Mouse (Mus musculus) forebrain, postnatal 0 days (tissue): Measurements from ENCODE around the gene Plbd2. TPM values are rescaled to one million over a fixed set of nuclear protein-coding genes. Genes with fewer than 3 reads are reported as not detected.

Source experiments
- ATAC-seq: fragments of 200-750 bp; cut with Nextera tagmentation; 2 replicates; pipeline ENCODE4 v1.8.0; 2017; ENCODE audit warnings: mild to moderate bottlenecking, moderate library complexity
- DNase-seq: peaks from one replicate; pipeline ENCODE4 v3.0.0-alpha.2; 2015
- H3K27ac ChIP-seq: fragments of 300-500 bp; sonication (generic); 2 replicates; pipeline ENCODE4 v1.5.1; 2014; ENCODE audit warnings: low read depth, mild to moderate bottlenecking, antibody characterized with exemption, low read length, moderate library complexity, mixed read lengths
- H3K27me3 ChIP-seq: fragments of 300-500 bp; sonication (generic); 2 replicates; pipeline ENCODE4 v1.6.1; 2014; ENCODE audit warnings: mild to moderate bottlenecking, low read length, mixed read lengths; ENCODE audit not compliant: insufficient read depth
- H3K36me3 ChIP-seq: fragments of 300-500 bp; sonication (generic); 2 replicates; pipeline ENCODE4 v1.6.1; 2014; ENCODE audit warnings: mild to moderate bottlenecking, moderate library complexity; ENCODE audit not compliant: insufficient read depth
- H3K4me1 ChIP-seq: fragments of 300-500 bp; sonication (generic); 2 replicates; pipeline ENCODE4 v1.6.1; 2014; ENCODE audit warnings: antibody characterized with exemption; ENCODE audit not compliant: insufficient read depth
- H3K4me2 ChIP-seq: fragments of 300-500 bp; sonication (generic); 2 replicates; pipeline ENCODE4 v1.6.1; 2014; ENCODE audit warnings: low read depth, mild to moderate bottlenecking, moderate library complexity
- H3K4me3 ChIP-seq: fragments of 300-500 bp; sonication (generic); 2 replicates; pipeline ENCODE4 v1.5.1; 2014; ENCODE audit warnings: low read depth, low read length, mixed read lengths
- H3K9ac ChIP-seq: fragments of 300-500 bp; sonication (generic); 2 replicates; pipeline ENCODE4 v1.6.1; 2014; ENCODE audit warnings: mild to moderate bottlenecking
- H3K9me3 ChIP-seq: fragments of 300-500 bp; sonication (generic); 2 replicates; pipeline ENCODE4 v1.6.1; 2016; ENCODE audit warnings: low read length
- CTCF ChIP-seq: sonication (generic); IDR thresholded peaks from 2 replicates; pipeline ENCODE4 v1.5.1; 2016; ENCODE audit warnings: antibody characterized with exemption, control low read depth, low read depth
- WGBS: fragments of 180-500 bp; shearing (Covaris S2); extraction: QIAGEN DNeasy Blood & Tissue Kit; methylation state at CpG from one replicate; pipeline ENCODE4 v1.1.7; 2014; 5-methylcytosine and 5-hydroxymethylcytosine counted together
- polyA plus RNA-seq: library from polyadenylated mRNA; unstranded; fragments of >200 nt; fragmentation: Nextera tagmentation; extraction: Ambion mirVana; gene quantifications from 2 replicates; pipeline ENCODE4 v1.2.1, GENCODE M21; 2015
- total RNA-seq: library from RNA; depleted of rRNA; stranded (reverse); fragments of >200 nt; gene quantifications from 2 replicates; pipeline ENCODE4 v1.2.3, GENCODE M21; 2014

Plbd2 gene
- total and polyA plus RNA-seq, 2 experiments from 2014 or later = 23.7 to 39.4 TPM

DNA sequence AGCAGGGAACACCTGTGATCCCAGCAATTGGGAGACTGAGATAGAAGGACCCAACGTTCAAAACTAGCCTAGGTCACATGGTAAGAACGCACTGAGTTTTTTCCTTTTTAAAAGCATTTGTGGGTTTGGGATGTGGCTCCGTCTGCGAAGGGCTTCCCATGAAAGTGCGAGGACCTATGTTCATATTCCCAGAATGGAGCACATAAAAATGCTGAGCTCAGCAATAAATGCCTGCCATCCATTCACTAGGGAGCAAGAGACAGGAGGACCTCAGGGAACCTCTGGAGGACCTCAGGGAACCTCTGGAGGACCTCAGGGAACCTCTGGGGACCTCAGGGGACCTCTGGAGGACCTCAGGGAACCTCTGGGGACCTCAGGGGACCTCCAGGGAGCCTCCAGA is 25.4 kb downstream of the Plbd2 start:
- Histone ChIP-seq H3K4me3 (no peak overlapping the region), H3K9me3 (no peaks in the 10 kb centered on the region), H3K9ac (no peak overlapping the region), H3K4me2 (no peak overlapping the region), H3K36me3 (no peaks in the 10 kb centered on the region), H3K27ac (no peak overlapping the region), H3K4me1 (no peaks in the 10 kb centered on the region), H3K27me3 (no peaks in the 10 kb centered on the region; the same call in 1 of the 2 replicates)
- TF ChIP-seq CTCF = no peak
- DNase-seq = no peak
- WGBS = 90% methylated on average over 5 of the region's 5 CpGs
- ATAC-seq = no peak

DNA sequence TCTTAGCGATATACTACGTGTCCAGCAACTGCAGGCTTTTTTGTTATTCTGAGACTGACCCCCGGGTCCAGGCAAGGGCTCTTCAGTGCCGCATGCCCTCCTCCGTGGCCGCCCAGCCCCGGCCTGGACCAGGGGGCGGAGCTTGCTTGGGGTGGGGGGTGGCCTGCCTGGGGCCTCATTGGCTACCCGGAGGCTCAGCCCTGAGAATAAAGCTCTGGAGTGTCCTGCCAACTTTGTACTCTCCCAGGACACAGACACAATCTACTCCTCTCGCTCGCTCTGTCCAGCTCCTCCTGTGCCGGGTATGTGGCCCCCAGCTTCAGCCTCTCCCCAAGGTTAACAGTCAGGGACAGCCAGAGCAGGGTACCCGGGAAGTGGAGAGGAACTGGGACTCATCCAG is 27.1 kb downstream of the Plbd2 start, which contains the start of gene Sds:
Sds (plus strand) TSS at position 231 of the 400 bp plus-strand sequence.
- Histone ChIP-seq H3K9me3 (no peaks in the 10 kb centered on the region), H3K4me1 (no peaks in the 10 kb centered on the region), H3K4me2 (no peak within 1 kb of the TSS), H3K27ac (no peak within 1 kb of the TSS), H3K27me3 (no peaks in the 10 kb centered on the region; the same call in 1 of the 2 replicates), H3K36me3 (no peaks in the 10 kb centered on the region), H3K4me3 (no peak within 1 kb of the TSS), H3K9ac (no peak within 1 kb of the TSS)
- no peak for DNase-seq
- TF ChIP-seq CTCF = no peak
- ATAC-seq = no peak
- WGBS = 12% methylated on average over 13 of the region's 13 CpGs

DNA sequence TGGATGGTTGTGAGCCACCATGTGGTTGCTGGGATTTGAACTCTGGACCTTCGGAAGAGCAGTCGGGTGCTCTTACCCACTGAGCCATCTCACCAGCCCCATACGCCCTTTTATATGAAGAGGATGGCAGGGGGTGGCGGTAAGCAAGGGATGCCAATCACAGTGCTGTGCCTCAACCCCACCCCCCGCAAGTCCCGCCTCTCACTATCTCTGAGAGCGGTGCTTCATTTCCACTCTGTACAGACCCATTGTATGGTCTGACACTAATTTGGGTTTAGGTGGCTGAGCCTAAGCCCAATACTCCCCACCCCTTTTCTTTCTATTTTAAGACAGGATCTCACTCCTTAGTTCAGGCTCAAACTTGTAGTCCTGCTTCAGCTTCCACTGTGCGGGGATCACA is 27.6 kb downstream of the Plbd2 start:
- Histone ChIP-seq H3K4me2 (no peak overlapping the region), H3K9me3 (no peaks in the 10 kb centered on the region), H3K4me1 (no peaks in the 10 kb centered on the region), H3K36me3 (no peaks in the 10 kb centered on the region), H3K4me3 (no peak overlapping the region), H3K9ac (no peak overlapping the region), H3K27me3 (no peaks in the 10 kb centered on the region), H3K27ac (no peak overlapping the region)
- WGBS = 46% methylated on average over 8 of the region's 8 CpGs
- ATAC-seq = no peak; the same call in 1 of the 2 replicates
- no peak for TF ChIP-seq CTCF
- no peak for DNase-seq

- no peak for ATAC-seq
- H3K27me3 ChIP-seq = no peaks in the 10 kb centered on the region
- 87% methylated on average over 2 of the region's 2 CpGs for WGBS
- H3K27ac ChIP-seq = no peak overlapping the region
- DNase-seq = no peak
- no peak for TF ChIP-seq CTCF
- H3K4me3 ChIP-seq = no peak overlapping the region
- H3K36me3 ChIP-seq = no peaks in the 10 kb centered on the region
- no peaks in the 10 kb centered on the region for H3K4me1 ChIP-seq
- H3K9ac ChIP-seq = no peak overlapping the region
- H3K4me2 ChIP-seq = no peak overlapping the region
- H3K9me3 ChIP-seq = no peaks in the 10 kb centered on the region
These were observed 30.1 kb downstream of the Plbd2 start for GRCm38 (mm10) chr5:120473361-120473760.

DNA sequence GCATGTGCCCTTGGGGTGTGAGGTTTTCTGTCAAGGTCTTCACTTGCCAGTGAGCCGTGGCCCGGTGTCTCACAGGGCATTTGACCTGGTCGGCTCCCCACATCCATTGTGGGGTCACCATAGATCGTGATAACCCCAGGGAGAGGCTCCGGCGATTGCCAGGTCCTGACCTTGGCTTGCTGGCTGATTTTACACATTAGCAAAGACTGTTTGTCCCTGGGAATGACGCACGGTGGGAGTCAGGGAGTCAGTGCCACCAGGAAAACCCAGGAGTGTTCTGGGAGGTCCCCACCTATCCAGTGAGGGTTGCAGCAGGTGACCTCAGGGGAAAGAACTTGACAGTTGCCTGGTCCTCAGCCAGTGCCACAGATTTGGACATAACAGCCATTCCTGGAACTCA is 30.7 kb downstream of the Plbd2 start, which contains the start of gene Sdsl:
Sdsl (minus strand) TSS at position 41 of the 400 bp plus-strand sequence.
- ATAC-seq = no peak
- Histone ChIP-seq H3K27ac (no peak within 1 kb of the TSS), H3K4me2 (no peak within 1 kb of the TSS), H3K4me1 (no peaks in the 10 kb centered on the region), H3K36me3 (no peaks in the 10 kb centered on the region), H3K4me3 (no peak within 1 kb of the TSS), H3K27me3 (no peaks in the 10 kb centered on the region), H3K9ac (no peak within 1 kb of the TSS), H3K9me3 (no peaks in the 10 kb centered on the region)
- no peak for TF ChIP-seq CTCF
- 85% methylated on average over 8 of the region's 8 CpGs for WGBS
- no peak for DNase-seq

GRCm38 (mm10) chr5:120471538-120471937 is 31.9 kb downstream of the Plbd2 start:
- H3K9me3 ChIP-seq = no peaks in the 10 kb centered on the region
- H3K4me2 ChIP-seq = no peak overlapping the region
- DNase-seq (no peak), ATAC-seq (no peak)
- H3K27me3 ChIP-seq = no peaks in the 10 kb centered on the region
- no peak overlapping the region for H3K4me3 ChIP-seq
- H3K4me1 ChIP-seq = no peaks in the 10 kb centered on the region
- 53% methylated on average over 4 of the region's 4 CpGs for WGBS
- no peaks in the 10 kb centered on the region for H3K36me3 ChIP-seq
- no peak for TF ChIP-seq CTCF
- no peak overlapping the region for H3K9ac ChIP-seq
- H3K27ac ChIP-seq = no peak overlapping the region

DNA sequence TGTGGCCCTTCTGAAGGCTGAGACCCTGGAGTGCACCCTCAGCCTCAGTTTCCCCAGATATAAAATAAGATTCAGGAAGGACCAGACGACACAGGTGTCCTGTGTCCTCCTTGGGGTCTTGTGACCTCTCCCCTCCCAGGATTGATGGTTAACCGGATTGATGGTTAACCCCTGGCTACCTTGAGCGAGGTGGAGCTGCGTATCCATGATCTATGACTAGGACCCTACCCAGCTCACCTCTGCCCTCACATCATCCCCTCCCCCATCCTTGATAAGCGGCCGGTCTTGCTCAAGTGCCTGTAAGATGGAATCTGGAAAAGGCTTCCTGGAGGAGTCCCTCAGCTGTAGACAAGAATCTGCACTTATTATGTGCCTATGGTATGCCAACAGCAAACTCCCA is 34.6 kb downstream of the Plbd2 start:
- no peak for DNase-seq
- no peaks in the 10 kb centered on the region for H3K27me3 ChIP-seq
- 93% methylated on average over 6 of the region's 6 CpGs for WGBS
- H3K4me2 ChIP-seq = no peak overlapping the region
- no peaks in the 10 kb centered on the region for H3K9me3 ChIP-seq
- TF ChIP-seq CTCF = no peak
- H3K4me3 ChIP-seq = no peak overlapping the region
- H3K36me3 ChIP-seq = no peaks in the 10 kb centered on the region
- no peak overlapping the region for H3K27ac ChIP-seq
- ATAC-seq = no peak
- no peaks in the 10 kb centered on the region for H3K4me1 ChIP-seq
- no peak overlapping the region for H3K9ac ChIP-seq

DNA sequence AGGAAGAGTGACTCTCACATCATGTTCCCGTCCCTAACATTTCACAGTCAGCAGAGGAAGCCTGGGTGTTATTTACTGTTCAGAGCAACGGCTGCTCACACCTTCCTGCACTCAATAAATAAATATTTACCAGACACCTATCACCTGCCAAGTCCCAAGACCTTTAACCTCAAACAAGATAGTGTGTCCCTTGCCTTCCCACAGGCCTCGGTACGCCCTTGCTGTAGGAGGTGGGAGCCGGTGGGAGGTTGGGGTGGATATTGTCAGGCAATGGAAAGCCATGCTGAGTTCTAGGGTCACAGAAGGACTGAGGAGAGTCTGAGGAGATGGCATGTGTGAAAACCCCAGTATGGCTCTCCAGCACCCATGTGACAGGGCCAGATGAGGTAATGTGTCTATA is 35.1 kb downstream of the Plbd2 start:
- no peak overlapping the region for H3K9ac ChIP-seq
- no peak for TF ChIP-seq CTCF
- H3K27ac ChIP-seq = no peak overlapping the region
- H3K4me2 ChIP-seq = no peak overlapping the region
- H3K9me3 ChIP-seq = no peaks in the 10 kb centered on the region
- ATAC-seq (no peak), DNase-seq (no peak)
- no peaks in the 10 kb centered on the region for H3K27me3 ChIP-seq
- no peaks in the 10 kb centered on the region for H3K36me3 ChIP-seq
- H3K4me1 ChIP-seq = no peaks in the 10 kb centered on the region
- WGBS = 90% methylated on average over 5 of the region's 5 CpGs
- no peak overlapping the region for H3K4me3 ChIP-seq
